Mouse (Mus musculus): ENCODE results near the gene Apom.
A peak's percentile ranks its signal among the peaks of the same experiment; 100 is the strongest.

Gene Apom

DNA sequence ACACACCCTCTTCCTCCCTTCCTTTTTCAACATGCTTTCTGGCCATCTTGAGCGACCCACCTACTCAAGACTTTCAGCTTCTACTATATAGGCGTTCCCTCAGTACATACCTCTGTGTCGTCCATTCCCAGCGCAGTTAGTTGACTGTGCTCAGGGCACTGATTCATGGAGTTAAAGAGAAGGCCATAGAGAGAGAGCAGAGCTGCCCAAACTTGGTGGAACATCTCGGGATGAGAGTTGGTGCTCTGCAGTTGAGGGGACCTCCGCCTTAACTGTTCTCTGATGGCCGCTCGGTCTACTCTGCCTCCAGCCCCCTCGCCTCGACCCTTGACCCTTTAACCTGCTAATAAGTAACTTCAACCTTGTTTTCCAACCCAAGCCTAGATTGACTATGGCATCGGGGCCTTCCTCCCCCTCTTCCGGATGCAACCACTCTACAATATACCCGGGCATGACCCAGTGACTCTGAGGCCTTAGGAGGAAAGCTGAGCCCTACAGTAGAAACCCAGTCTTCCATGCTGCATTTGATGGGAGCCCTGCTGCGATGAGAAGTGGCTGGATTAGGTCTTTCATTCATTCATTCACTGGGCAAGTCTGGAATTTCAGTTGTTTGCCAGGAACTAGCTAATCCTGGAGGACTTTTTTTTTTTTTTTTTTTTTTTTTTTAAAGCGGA, at the start of gene Apom:
Gene Apom (minus strand): TSS at position 551 of the 674 bp plus-strand sequence.
- peak; percentile 32 for DNase-seq

DNA sequence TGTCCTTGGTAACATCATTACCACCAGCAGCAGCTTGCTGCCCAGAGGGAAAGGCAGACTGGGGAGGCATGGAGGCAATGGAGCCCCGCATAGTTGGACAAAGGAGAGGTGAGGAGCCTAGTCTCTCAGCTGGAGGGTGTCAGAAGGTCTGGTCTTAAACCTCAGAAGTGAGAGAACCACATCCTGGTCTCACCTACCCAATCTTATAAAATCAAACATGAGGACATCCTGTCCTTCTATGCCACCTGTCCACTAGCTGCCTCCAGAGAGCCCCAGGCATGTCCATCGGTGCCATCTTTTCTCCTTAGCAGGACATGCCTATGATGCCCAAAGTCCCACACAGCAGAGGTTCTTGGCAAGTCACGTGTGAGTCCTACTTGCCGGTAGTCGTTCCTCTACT, 48.2 kb upstream of the Apom start:
- DNase-seq, result no peak

DNA sequence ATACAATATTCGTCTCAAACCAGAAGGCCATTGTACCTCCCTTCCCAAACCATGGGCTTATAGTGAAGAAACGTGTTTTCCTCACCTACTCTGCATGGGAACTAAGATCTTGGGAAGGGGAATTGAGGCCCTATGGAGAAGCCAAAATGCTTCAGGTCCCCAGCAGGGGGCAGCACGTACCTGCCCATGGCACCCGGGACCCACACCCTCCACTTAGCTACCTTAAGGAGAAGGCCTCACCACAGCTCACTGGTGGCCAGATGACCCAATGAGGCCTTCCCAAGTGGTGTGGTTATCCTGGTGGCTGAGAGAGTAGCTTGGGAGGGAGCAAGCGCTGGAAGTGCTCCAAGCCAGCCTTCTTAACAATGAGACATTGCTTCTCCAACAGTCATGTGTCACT, 46.7 kb upstream of the Apom start:
- DNase-seq, result no peak

GRCm38 (mm10) chr17:35175968-35176367, 44.1 kb upstream of the Apom start, which contains the start of gene Aif1:
Aif1 (minus strand) TSS chr17:35176068.
- no peak for DNase-seq

GRCm38 (mm10) chr17:35175382-35175781, 43.5 kb upstream of the Apom start:
- no peak for DNase-seq

DNA sequence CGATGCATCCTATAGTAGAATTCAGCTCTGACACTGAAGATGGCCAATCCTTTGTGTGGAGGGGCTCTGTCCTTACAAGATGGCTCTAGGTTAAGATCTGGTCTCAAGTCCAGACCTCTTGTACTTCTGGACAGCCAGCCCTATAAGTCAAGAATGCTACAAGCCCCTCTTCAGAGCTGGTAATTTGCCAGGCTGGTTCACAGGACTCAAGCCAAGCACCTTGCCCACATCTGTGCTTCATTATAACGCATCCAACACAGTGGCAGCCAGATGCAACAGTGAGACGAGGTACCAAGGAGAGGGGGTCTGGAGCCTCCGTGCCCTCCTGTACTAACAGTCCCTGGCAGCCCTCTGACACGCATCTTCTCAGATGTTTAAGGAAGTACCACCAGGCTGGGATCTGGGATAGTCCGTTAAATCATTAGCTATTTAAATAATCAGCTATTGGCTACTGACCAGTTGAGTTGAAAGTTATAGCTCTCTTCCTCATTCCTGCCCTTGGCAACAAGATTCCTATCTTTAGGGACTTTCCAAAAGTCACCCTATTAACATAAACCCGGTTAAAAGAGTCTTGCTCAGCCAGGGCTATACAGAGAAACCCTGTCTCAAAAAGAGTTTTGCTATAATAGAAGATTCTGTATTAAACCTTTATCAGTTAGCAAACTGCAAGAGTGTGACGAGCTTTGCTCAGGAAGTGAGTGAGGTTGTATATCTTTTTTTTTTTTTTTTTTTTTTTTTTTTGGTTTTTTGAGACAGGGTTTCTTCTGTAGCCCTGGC, 42.5 kb upstream of the Apom start:
- DNase-seq, result no peak

GRCm38 (mm10) chr17:35173329-35173728, 41.5 kb upstream of the Apom start:
- DNase-seq, result no peak

DNA sequence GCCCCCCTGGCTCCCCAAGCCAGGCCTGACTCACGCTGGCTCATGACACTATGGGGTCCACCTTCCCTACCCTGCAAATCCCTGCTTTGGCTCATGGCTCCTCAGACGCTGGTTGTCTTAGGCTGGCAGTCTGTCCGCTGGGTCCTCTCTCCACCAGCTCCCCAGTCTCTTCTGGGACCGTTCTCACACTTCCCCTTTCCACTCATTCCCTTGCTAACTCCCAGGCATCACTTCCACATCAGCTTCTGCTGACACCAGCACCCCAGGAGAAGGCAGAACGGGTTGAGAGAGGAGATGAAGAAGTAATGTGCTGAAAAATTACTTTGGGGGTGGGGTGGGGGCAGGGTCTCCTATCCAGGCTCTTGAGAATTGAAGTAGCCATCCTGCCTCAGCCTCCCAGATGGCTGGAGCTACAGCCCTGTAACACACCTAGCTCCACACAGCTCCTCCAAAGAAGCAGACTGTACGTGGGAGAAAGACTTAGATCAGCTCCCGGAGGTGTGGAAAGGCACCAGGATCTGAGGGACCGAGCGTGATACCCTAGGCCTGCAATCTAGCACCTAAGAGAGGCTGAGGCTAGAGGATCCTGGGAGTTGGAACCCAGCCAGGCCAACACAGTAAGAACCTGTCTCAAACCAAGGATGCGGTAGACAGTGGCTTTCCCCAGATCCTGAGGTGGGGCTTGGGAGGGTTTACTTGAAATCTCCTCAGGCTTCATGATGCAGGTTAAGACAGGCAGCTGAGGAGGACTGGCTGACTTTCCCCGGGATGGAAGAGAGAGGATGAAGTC, 40.8 kb upstream of the Apom start:
- DNase-seq, result no peak

GRCm38 (mm10) chr17:35168541-35169207, 36.8 kb upstream of the Apom start:
- DNase-seq, result no peak

- no peak for DNase-seq
Observed at GRCm38 (mm10) chr17:35167794-35168193, 35.9 kb upstream of the Apom start.

DNA sequence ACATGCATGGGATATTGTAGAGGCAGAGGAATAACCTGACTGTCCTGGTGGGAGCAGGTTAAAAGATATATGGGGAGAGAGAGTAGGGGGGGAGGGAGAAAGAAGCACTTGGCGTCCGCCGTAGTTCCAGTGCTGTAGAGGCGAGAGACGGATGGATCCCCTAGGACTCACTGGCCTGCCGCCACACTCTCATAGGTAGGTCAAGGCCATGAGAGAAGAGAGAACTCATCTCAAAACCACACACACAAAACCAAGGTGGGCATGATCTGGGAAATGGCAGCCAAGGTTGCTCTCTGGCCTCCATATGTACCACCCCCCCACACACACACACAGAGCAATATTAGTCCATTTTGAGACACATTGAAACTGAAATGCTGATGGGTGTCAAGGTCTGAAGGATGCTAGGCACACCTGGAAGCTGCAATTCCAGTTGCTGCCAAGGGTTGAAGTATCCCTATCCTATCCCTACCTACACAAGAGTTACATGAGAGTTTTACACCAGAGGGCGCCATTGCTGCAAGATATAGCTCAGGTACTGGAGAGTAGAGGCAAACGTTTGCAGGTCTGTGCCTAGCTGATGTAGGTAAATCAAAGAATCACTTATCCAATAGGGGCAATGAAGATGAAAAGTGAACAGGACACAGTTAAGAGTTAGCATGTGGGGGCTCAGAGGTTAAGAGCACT, 34.6 kb upstream of the Apom start:
- DNase-seq, result peak; percentile 81

- peak; percentile 52 for DNase-seq
Observed at GRCm38 (mm10) chr17:35165451-35166155, 33.8 kb upstream of the Apom start.

- peak; percentile 100 for DNase-seq
Observed at GRCm38 (mm10) chr17:35164568-35165450, 33.0 kb upstream of the Apom start, which contains the start of gene Prrc2a. Prrc2a (minus strand) TSS chr17:35164897.

GRCm38 (mm10) chr17:35164218-35164567, 32.3 kb upstream of the Apom start:
- no peak for DNase-seq

DNA sequence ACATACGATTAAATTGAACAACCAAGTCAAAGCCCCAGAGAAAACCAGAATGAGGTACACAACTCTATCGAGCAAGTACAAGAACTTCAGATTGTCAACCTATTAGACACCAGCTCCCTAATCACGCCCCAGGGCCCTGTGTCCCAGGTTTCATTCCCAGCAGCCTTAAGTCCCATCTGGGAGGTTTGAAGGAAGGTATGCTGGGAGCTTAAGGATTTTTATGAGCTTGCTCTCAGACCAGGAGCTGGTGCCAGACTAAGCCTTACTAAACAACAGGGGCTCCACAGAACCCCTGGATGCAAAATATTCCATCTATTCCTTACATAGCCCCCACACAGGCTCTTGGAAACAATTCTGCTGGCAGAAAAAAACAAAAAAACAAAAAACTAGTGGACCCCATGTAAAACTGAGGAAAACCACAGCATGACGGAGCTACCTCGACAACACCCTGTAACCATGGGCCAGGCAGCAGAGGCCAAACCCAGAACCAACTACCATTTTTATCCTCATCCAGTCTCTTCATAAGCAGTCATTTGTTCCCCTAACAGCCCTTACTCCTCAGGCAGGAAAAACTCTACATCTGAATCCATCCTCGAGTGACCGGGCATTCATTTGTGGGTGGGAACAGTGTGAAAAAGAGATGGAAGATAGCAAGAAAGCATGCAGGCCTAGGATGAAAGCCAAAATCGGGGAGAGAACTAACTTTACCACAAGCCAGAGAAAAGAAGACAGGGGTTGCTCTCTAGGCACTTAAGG, 31.7 kb upstream of the Apom start:
- peak; percentile 64 for DNase-seq

DNA sequence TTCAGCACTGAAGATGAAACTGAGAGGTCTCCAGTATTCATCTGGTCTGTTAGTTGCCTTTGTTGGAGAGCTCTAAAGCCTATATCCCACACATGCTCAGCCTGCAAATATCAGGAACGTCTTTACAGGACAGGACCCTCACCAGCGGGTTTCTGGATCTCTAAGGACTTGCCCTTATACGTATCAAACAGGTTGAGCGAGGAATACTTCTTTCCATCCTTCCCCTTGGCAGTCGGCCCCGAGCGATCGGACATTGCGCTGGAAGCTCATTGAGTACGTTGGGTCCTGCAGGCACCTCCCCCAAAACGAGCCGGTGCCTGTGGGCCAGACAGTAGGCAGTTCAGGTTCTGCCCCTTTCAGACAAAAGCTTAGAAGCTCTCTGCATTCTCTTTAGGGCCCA, 30.9 kb upstream of the Apom start:
- DNase-seq, result peak; percentile 62

DNA sequence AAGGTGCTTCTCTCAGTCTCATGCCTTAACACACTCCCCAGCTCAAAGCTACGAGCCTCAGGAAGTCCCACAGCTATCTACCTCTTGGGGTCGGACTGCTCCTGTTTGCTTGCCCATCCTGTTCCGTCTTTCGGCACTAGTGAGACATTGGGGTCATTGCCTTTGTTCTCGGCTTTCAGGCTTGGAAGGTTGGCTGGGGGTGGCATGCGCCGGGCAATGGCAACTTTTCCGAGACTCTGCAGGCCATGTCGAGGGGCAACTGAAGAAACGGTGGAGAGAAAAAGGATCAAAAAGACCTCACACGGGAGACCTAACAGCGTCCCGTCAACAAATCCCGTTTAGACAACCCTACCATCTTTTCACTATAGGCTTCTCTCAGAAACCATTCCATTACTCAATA, 30.3 kb upstream of the Apom start:
- DNase-seq, result peak; percentile 20

GRCm38 (mm10) chr17:35161421-35161820, 29.6 kb upstream of the Apom start:
- peak; percentile 42 for DNase-seq

GRCm38 (mm10) chr17:35159638-35160037, 27.8 kb upstream of the Apom start:
- DNase-seq, result peak; percentile 47

Measured in cerebellum, adult 9-11 months (tissue).